Mouse (Mus musculus) splenic B cell, adult 2 months (primary cell): ENCODE data around the gene Clip4.

ENCODE experiments used
- DNase-seq: peaks from one replicate; pipeline ENCODE4 v3.0.0-alpha.2; 2011; ENCODE audit warnings: low read depth, low spot score
- H3K27me3 ChIP-seq: 2 replicates; pipeline ENCODE4 v1.6.1; 2012; ENCODE audit warnings: mild to moderate bottlenecking, low read length, moderate library complexity, mixed read lengths; ENCODE audit not compliant: control insufficient read depth, poor library complexity, insufficient read depth, severe bottlenecking
- H3K36me3 ChIP-seq: 2 replicates; pipeline ENCODE4 v1.6.1; 2012; ENCODE audit warnings: mild to moderate bottlenecking, low read length, moderate library complexity, mixed read lengths; ENCODE audit not compliant: control insufficient read depth, poor library complexity, insufficient read depth, severe bottlenecking

The Clip4 gene

DNA sequence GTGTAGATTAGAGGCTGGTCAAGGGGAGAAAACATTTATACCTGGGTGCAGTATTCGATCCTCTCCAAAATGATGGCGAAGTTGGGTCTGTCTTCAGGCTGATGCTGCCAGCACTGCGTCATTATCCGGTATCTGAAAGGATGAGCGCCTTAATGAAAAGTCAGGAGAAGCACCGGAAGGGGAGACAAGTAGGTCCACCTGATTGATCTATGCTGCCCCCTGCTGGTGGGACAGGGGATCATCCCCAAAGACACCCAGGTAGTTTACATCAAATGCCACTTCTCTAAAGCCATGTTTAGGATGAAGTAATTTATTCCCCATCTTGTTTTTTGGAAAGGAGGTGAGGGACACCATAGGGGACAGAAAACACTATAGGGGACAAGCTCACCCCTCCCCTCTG is 105.8 kb downstream of the Clip4 start:
- peak; percentile 66 for DNase-seq
- Histone ChIP-seq H3K27me3 (no peaks in the 10 kb centered on the region), H3K36me3 (no peaks in the 10 kb centered on the region)

DNA sequence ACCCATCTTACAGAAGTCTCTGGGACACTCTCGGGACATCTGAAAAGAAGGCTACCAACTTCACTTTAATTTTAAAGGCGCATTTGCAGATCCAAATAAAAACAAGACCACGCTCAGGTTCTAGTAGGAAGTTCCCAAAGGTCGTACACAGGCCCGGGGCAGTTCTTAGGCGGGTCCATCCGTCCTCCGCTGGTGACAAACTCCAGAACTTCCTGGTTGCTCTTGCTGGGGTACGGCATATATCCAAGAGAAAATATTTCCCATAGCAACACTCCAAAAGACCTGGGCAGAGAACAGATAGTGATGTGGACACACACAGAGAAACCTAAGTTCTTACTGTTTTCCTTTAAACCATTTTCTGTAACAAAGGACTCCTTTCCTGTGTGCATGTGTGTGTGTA is 106.5 kb downstream of the Clip4 start:
- no peaks in the 10 kb centered on the region for H3K36me3 ChIP-seq
- DNase-seq: no peak
- no peaks in the 10 kb centered on the region for H3K27me3 ChIP-seq

DNA sequence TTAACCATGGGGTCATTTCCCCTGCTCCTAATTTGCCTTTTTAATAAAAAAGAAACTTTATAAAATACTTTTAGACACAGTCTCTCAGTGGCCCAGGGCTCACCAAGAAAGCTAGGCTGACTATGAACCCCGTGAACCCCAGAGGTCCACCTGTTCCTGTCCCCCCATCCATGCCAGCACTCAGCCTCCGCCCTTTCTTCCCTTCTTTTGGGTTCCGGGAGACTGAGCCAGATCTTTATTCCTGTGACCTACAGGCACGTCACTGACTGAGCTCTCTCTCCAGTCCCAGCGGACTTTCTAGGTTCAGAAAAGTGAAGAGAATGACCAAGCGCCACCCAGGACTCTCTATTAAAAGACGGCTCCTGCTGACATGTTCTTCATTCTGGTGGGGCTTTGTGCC is 107.2 kb downstream of the Clip4 start:
- no peak for DNase-seq
- no peaks in the 10 kb centered on the region for H3K27me3 ChIP-seq
- no peaks in the 10 kb centered on the region for H3K36me3 ChIP-seq

DNA sequence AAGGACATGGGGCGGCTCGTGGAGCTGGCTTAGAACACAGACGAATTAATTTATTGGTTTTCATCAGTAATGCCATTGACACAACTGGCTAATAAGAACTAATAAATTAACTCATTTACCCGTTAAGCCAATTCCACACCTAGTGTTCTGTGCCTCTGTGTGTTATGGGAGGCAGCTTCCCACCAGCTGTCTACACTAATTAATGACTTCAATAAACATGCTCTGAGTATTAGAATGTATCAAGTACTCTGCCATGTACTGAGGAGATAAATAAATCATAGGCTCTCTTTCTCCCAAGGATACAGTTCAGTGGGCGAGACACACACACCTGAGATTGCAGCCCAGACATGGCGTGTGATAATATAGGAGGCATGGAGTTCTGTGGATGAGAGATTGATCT is 113.1 kb downstream of the Clip4 start:
- DNase-seq: no peak
- no peaks in the 10 kb centered on the region for H3K36me3 ChIP-seq
- no peaks in the 10 kb centered on the region for H3K27me3 ChIP-seq

DNA sequence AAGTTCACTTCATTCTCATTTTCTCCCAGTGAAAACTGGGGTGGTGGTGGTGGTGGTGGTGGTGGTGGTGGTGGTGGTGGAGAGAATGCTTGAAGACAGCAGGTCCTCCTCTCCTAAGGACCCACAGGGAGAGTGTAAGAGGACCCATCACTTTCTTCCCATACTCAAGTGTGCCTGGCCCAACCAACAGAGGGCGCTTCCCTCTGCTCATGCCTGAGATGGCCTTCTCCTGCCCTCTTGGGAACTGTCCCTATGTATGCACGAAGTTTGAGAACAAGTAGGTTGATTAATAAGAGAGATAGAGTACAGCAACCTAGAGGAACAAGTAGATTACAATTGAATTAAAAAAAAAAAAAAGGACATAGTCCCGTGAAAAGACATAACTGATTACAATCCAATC is 140.8 kb downstream of the Clip4 start:
- peak; percentile 6 for DNase-seq
- no peaks in the 10 kb centered on the region for H3K27me3 ChIP-seq
- H3K36me3 ChIP-seq: no peaks in the 10 kb centered on the region

DNA sequence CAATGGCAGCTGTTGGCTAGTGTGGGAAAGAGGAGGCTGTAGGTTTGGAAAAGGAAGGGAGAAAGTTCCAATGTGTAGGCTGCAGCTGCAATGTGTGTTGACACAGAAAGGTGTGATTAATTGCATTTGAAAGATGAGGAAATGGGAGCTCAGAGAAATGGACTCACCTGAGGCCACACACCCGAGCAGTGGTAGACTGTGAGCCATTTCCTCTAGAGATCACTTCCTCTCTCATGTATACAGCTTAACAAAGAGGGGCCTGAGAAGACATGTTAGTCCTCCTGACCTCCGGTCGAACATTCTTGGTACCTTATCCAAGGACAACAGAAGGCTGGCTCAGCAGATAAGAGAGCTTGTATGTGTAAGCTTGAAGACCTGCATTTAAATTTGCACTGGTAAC is 144.9 kb downstream of the Clip4 start:
- no peak for DNase-seq
- Histone ChIP-seq H3K36me3 (no peaks in the 10 kb centered on the region), H3K27me3 (no peaks in the 10 kb centered on the region)
